Mouse (Mus musculus) liver, adult 2 months (tissue): ENCODE measurements around the gene Dnaja2. TPM values are rescaled to one million over a fixed set of nuclear protein-coding genes. Genes with fewer than 3 reads are reported as not detected.

Experiments
- DNase-seq: peaks from one replicate; pipeline ENCODE4 v3.0.0-alpha.2; 2011; ENCODE audit warnings: low read depth, low spot score; ENCODE audit errors: extremely low read depth
- H3K27ac ChIP-seq: fragments of 200-500 bp; replicated peaks from 2 replicates; pipeline ENCODE4 v1.5.1; 2012; ENCODE audit warnings: low read depth, mild to moderate bottlenecking, control low read depth, inconsistent platforms, low read length; ENCODE audit not compliant: insufficient read depth
- H3K27me3 ChIP-seq: fragments of 200-500 bp; 2 replicates; pipeline ENCODE4 v1.6.1; 2012; ENCODE audit warnings: mild to moderate bottlenecking, moderate library complexity, low read length, inconsistent platforms; ENCODE audit not compliant: control insufficient read depth, insufficient read depth
- H3K36me3 ChIP-seq: fragments of 200-500 bp; 2 replicates; pipeline ENCODE4 v1.6.1; 2012; ENCODE audit warnings: low read length, inconsistent platforms; ENCODE audit not compliant: control insufficient read depth, insufficient read depth
- H3K4me1 ChIP-seq: fragments of 200-500 bp; 2 replicates; pipeline ENCODE4 v1.6.1; 2011; ENCODE audit warnings: low read length; ENCODE audit not compliant: control insufficient read depth, insufficient read depth
- H3K4me3 ChIP-seq: fragments of 200-500 bp; 2 replicates; pipeline ENCODE4 v1.5.1; 2011; ENCODE audit warnings: low read depth, mild to moderate bottlenecking, control low read depth, low read length, moderate library complexity; ENCODE audit not compliant: insufficient read depth
- H3K79me2 ChIP-seq: fragments of 200-500 bp; 2 replicates; pipeline ENCODE4 v1.6.1; 2012; ENCODE audit warnings: inconsistent platforms, mild to moderate bottlenecking, low read length, moderate library complexity; ENCODE audit not compliant: control insufficient read depth, insufficient read depth
- H3K9ac ChIP-seq: fragments of 200-500 bp; 2 replicates; pipeline ENCODE4 v1.6.1; 2012; ENCODE audit warnings: low read depth, mild to moderate bottlenecking, control low read depth, inconsistent platforms, low read length
- CTCF ChIP-seq: fragments of 200-500 bp; IDR thresholded peaks from 2 replicates; pipeline ENCODE4 v1.5.1; 2011; ENCODE audit warnings: low read depth, low read length, control low read depth
- POLR2A ChIP-seq: fragments of 200-500 bp; IDR thresholded peaks from 2 replicates; pipeline ENCODE4 v1.6.1; 2011; ENCODE audit warnings: low read length, control low read depth; ENCODE audit not compliant: insufficient read depth; ENCODE audit errors: extremely low read depth
- WGBS: fragments of 180-500 bp; shearing (Covaris S2); methylation state at CpG from one replicate; pipeline ENCODE4 v1.1.7; 2018; 5-methylcytosine and 5-hydroxymethylcytosine counted together
- polyA plus RNA-seq: library from polyadenylated mRNA; depleted of rRNA; stranded (reverse); fragments of >200 nt; gene quantifications from 2 replicates; pipeline ENCODE4 v1.2.3, GENCODE M21; 2012
- total RNA-seq: library from RNA; depleted of rRNA; stranded (reverse); fragments of >200 nt; gene quantifications from 2 replicates; pipeline ENCODE4 v1.2.3, GENCODE M21; 2014

Gene Dnaja2
- total and polyA plus RNA-seq, 2 experiments, result 10.4 to 65.8 TPM

- TF ChIP-seq CTCF (no peak), POLR2A (no peak)
- Histone ChIP-seq H3K79me2 (no peaks in the 10 kb centered on the region), H3K4me1 (no peaks in the 10 kb centered on the region; the same call in 1 of the 2 replicates), H3K36me3 (no peaks in the 10 kb centered on the region), H3K27me3 (no peaks in the 10 kb centered on the region), H3K9ac (no peak overlapping the region), H3K27ac (no peak overlapping the region), H3K4me3 (no peak overlapping the region)
- 88% methylated on average over 8 of the region's 8 CpGs for WGBS
- no peak for DNase-seq
Measured at GRCm38 (mm10) chr8:85563336-85563735, 8.2 kb upstream of the Dnaja2 start.

GRCm38 (mm10) chr8:85559966-85560365, 4.8 kb upstream of the Dnaja2 start:
- H3K4me1 ChIP-seq, result peaks cover 6% of the 10 kb centered on the region; the same call in 1 of the 2 replicates
- TF ChIP-seq CTCF (no peak), POLR2A (no peak)
- WGBS, result 63% methylated on average over 2 of the region's 2 CpGs

GRCm38 (mm10) chr8:85559201-85559600, 4.1 kb upstream of the Dnaja2 start:
- whole genome bisulfite sequencing, result 88% methylated on average over 1 of the region's 1 CpGs
- DNase-seq, result no peak
- no peak for TF ChIP-seq CTCF
- no peak for TF ChIP-seq POLR2A
- H3K9ac ChIP-seq, result no peak overlapping the region
- H3K36me3 ChIP-seq, result no peaks in the 10 kb centered on the region
- no peak overlapping the region for H3K27ac ChIP-seq
- peaks cover 8% of the 10 kb centered on the region; the same call in 1 of the 2 replicates for H3K79me2 ChIP-seq
- no peak overlapping the region for H3K4me3 ChIP-seq
- H3K27me3 ChIP-seq, result no peaks in the 10 kb centered on the region
- H3K4me1 ChIP-seq, result peaks cover 7% of the 10 kb centered on the region

More at GRCm38 (mm10) chr8:85559966-85560365, 4.8 kb upstream of the Dnaja2 start:
- H3K4me3 ChIP-seq, result no peak overlapping the region
- no peak for DNase-seq
- no peak overlapping the region for H3K9ac ChIP-seq
- no peaks in the 10 kb centered on the region for H3K36me3 ChIP-seq
- H3K27me3 ChIP-seq, result no peaks in the 10 kb centered on the region
- no peak overlapping the region for H3K27ac ChIP-seq
- H3K79me2 ChIP-seq, result peaks cover 1% of the 10 kb centered on the region; the same call in 1 of the 2 replicates

- no peak for TF ChIP-seq POLR2A
- H3K9ac ChIP-seq, result no peak overlapping the region
- H3K27me3 ChIP-seq, result no peaks in the 10 kb centered on the region
- H3K79me2 ChIP-seq, result peaks cover 13% of the 10 kb centered on the region; the same call in 1 of the 2 replicates
- no peak overlapping the region for H3K4me3 ChIP-seq
- no peak overlapping the region for H3K27ac ChIP-seq
- peak; percentile 64 for DNase-seq
- WGBS, result 30% methylated on average over 3 of the region's 3 CpGs
- H3K4me1 ChIP-seq, result peaks cover 12% of the 10 kb centered on the region
- H3K36me3 ChIP-seq, result peaks cover 8% of the 10 kb centered on the region
Measured at GRCm38 (mm10) chr8:85557601-85557986, 2.5 kb upstream of the Dnaja2 start.

- peaks cover 17% of the 10 kb centered on the region; the same call in 1 of the 2 replicates for H3K79me2 ChIP-seq
- TF ChIP-seq POLR2A (no peak), CTCF (no peak)
- 0 out of 2 replicates have a peak overlapping the region, but pooled peaks have one; percentile 35 for H3K27ac ChIP-seq
- no peaks in the 10 kb centered on the region for H3K27me3 ChIP-seq
- peaks cover 13% of the 10 kb centered on the region for H3K36me3 ChIP-seq
- H3K4me1 ChIP-seq, result peaks cover 14% of the 10 kb centered on the region
- no peak overlapping the region for H3K4me3 ChIP-seq
- 75% methylated on average over 2 of the region's 2 CpGs for WGBS
- no peak overlapping the region for H3K9ac ChIP-seq
- no peak for DNase-seq
Measured at GRCm38 (mm10) chr8:85556986-85557600, 1.9 kb upstream of the Dnaja2 start.

- Histone ChIP-seq H3K9ac (peak overlapping the region; percentile 100), H3K79me2 (peaks cover 19% of the 10 kb centered on the region; the same call in 1 of the 2 replicates), H3K4me3 (peak overlapping the region; percentile 90), H3K36me3 (peaks cover 36% of the 10 kb centered on the region), H3K4me1 (peaks cover 18% of the 10 kb centered on the region), H3K27me3 (no peaks in the 10 kb centered on the region), H3K27ac (peak overlapping the region; percentile 97)
- WGBS, result under 1% methylated on average over 66 of the region's 66 CpGs
- TF ChIP-seq CTCF (no peak), POLR2A (no peak)
- DNase-seq, result peak; percentile 71
Measured at GRCm38 (mm10) chr8:85554391-85555180, 558 bp downstream of the Dnaja2 start.
